In genomic region chr2:127652805-127653204, GRCm38 (mm10) we compare ENCODE assay signal across 25 mouse cellular contexts. TPM values are rescaled to one million over a fixed set of nuclear protein-coding genes. Genes with fewer than 3 reads are reported as not detected.
DNase-seq lines count a peak whose midpoint lies in the region; ATAC-seq and TF ChIP-seq lines count a peak whose summit lies in the region.
"Had no signal": no experiment of that assay in that cellular context is flagged by ENCODE, and none has a peak within 500 bp of the region (broad histone marks: within the 10 kb centered on the region; RNA-seq: fewer than 3 reads in every experiment).

No protein-coding gene starts in this region.

- 0 out of 2 replicates have a peak, but pooled peaks cover 3% of the 10 kb centered on the region for H3K4me1 ChIP-seq in kidney, embryonic 14.5 days (ENCODE audit: control insufficient read depth, insufficient read depth, low read length)
- no peaks in the 10 kb centered on the region for H3K4me1 ChIP-seq in lung, embryonic 14.5 days (ENCODE audit: insufficient read depth)

- H3K79me3 ChIP-seq in C2C12 (ENCODE audit: low read depth), result no peaks in the 10 kb centered on the region

- peak overlapping the region; percentile 79; the same call in 1 of the 2 replicates for H3K27ac ChIP-seq in kidney, embryonic 14.5 days (ENCODE audit: low read depth, low read length)
- peak overlapping the region; percentile 51; the same call in 1 of the 2 replicates for H3K27ac ChIP-seq in lung, embryonic 14.5 days (ENCODE audit: low read depth)
- H3K27ac ChIP-seq: embryonic facial prominence, embryonic 15.5 days; forebrain, embryonic 10.5 days; gastrocnemius, adult 2 months; heart, embryonic 10.5 days; hindbrain, embryonic 12.5 days had no signal

- H3K27me3 ChIP-seq in kidney, embryonic 14.5 days (ENCODE audit: control insufficient read depth, insufficient read depth, low read length), result peaks cover 32% of the 10 kb centered on the region
- peaks cover 39% of the 10 kb centered on the region for H3K27me3 ChIP-seq in lung, embryonic 14.5 days (ENCODE audit: insufficient read depth, low read length)
- H3K27me3 ChIP-seq in C2C12 (ENCODE audit: control insufficient read depth, insufficient read depth, insufficient read length), result peaks cover 77% of the 10 kb centered on the region

- WGBS in kidney, embryonic 14.5 days, result 74% methylated on average over 2 of the region's 2 CpGs
- 74% methylated on average over 2 of the region's 2 CpGs for WGBS in lung, embryonic 14.5 days

- H3K36me3 ChIP-seq in kidney, embryonic 14.5 days (ENCODE audit: control insufficient read depth, insufficient read depth, low read length), result no peaks in the 10 kb centered on the region
- no peaks in the 10 kb centered on the region for H3K36me3 ChIP-seq in lung, embryonic 14.5 days (ENCODE audit: insufficient read depth)
- no peaks in the 10 kb centered on the region for H3K36me3 ChIP-seq in C2C12 (ENCODE audit: control insufficient read depth, insufficient read depth)
- H3K36me3 ChIP-seq: embryonic facial prominence, embryonic 15.5 days; forebrain, embryonic 10.5 days; G1E; heart, embryonic 10.5 days; hindbrain, embryonic 12.5 days had no signal

- no peak overlapping the region for H3K9ac ChIP-seq in kidney, embryonic 14.5 days (ENCODE audit: low read depth, low read length)
- no peak overlapping the region for H3K9ac ChIP-seq in lung, embryonic 14.5 days
- H3K9ac ChIP-seq: embryonic facial prominence, embryonic 15.5 days; hindbrain, embryonic 12.5 days had no signal

- no peak for ATAC-seq in kidney, embryonic 14.5 days (ENCODE audit: low FRiP score, low TSS enrichment)
- no peak for ATAC-seq in lung, embryonic 14.5 days (ENCODE audit: insufficient read depth)
- no peak for ATAC-seq in cerebellum, adult (ENCODE audit: insufficient number of reproducible peaks, low FRiP score, low TSS enrichment)
- ATAC-seq: CD4-positive, CD25-positive, alpha-beta regulatory T cell, adult 4 months; forebrain, embryonic 14.5 days had no signal

- no peak overlapping the region for H3K4me3 ChIP-seq in kidney, embryonic 14.5 days (ENCODE audit: low read length)
- H3K4me3 ChIP-seq in lung, embryonic 14.5 days (ENCODE audit: low read depth, low read length), result no peak overlapping the region
- H3K4me3 ChIP-seq in C2C12 (ENCODE audit: insufficient read depth, poor library complexity, severe bottlenecking), result no peak overlapping the region
- H3K4me3 ChIP-seq: embryonic facial prominence, embryonic 15.5 days; erythroblast, embryonic 14.5 days; forebrain, embryonic 10.5 days; gastrocnemius, adult 2 months; heart, embryonic 10.5 days; hindbrain, embryonic 12.5 days had no signal

- H3K4me2 ChIP-seq in kidney, embryonic 14.5 days (replicated peaks; ENCODE audit: low read depth, low read length), result no peak overlapping the region
- H3K4me2 ChIP-seq in lung, embryonic 14.5 days, result no peak overlapping the region
- H3K4me2 ChIP-seq: embryonic facial prominence, embryonic 15.5 days; hindbrain, embryonic 12.5 days had no signal

- no peaks in the 10 kb centered on the region for H3K79me2 ChIP-seq in C2C12 (ENCODE audit: control insufficient read depth, insufficient read depth)

- H3ac ChIP-seq in C2C12 (ENCODE audit: control insufficient read depth, insufficient read length, low read depth), result no peak overlapping the region

- TF ChIP-seq CTCF in lung, embryonic 14.5 days (IDR thresholded peaks at IDR 0.05; ENCODE audit: low read depth), result no peak
- no peak for TF ChIP-seq CTCF in C2C12 (IDR thresholded peaks at IDR 0.05; ENCODE audit: control insufficient read depth, insufficient read depth, insufficient read length)

- H3K9me3 ChIP-seq in kidney, embryonic 14.5 days (ENCODE audit: control insufficient read depth, low read length), result no peaks in the 10 kb centered on the region
- H3K9me3 ChIP-seq in lung, embryonic 14.5 days (ENCODE audit: low read depth, low read length), result no peaks in the 10 kb centered on the region
- H3K9me3 ChIP-seq: embryonic facial prominence, embryonic 15.5 days; forebrain, embryonic 10.5 days; G1E; heart, embryonic 10.5 days; hindbrain, embryonic 12.5 days had no signal

- no peak for DNase-seq in kidney, postnatal 4 days
- no peak for DNase-seq in lung, embryonic 14.5 days
- DNase-seq in lung, postnatal 10 days, result no peak
- DNase-seq in lung, postnatal 25 days (ENCODE audit: low spot score), result peak; percentile 14
- DNase-seq: adrenal gland, adult 8-10 months; adrenal gland, postnatal 36 days; cerebellum, adult 11 months; cerebellum, adult 8-10 months; cerebellum, postnatal 14 days; embryo, embryonic 11 days; gastrocnemius, adult 2 months; gastrocnemius, postnatal 25 days; heart, postnatal 10 days; heart, postnatal 4 days had no signal

TF ChIP-seq in C2C12, 6 proteins besides CTCF, POLR2A, EP300 and RAD21:
- peak; percentile 43 for TF ChIP-seq CEBPB (IDR thresholded peaks at IDR 0.05; ENCODE audit: low read depth)
- TF ChIP-seq USF1 (IDR thresholded peaks at IDR 0.05; ENCODE audit: low read depth), result no peak

RNA-seq across cellular contexts. Expression of gene Mal, which starts 3.7 kb away (rescaled TPM):
- polyA plus RNA-seq in kidney, embryonic 14.5 days (2014; fragmentation: Nextera tagmentation; extraction: Ambion mirVana), result 21.4 and 33.2 TPM in 2 replicates
- 3.3 and 4.8 TPM in 2 replicates for polyA plus RNA-seq in lung, embryonic 14.5 days (2014; fragmentation: Nextera tagmentation; extraction: Ambion mirVana)
- polyA plus RNA-seq in C2C12 (2012; fragmentation: generic; extraction: Trizol), result 0.12 TPM
- polyA plus RNA-seq: CD4-positive, CD25-positive, alpha-beta regulatory T cell, adult 4 months; erythroblast, embryonic 14.5 days; G1E had no signal
